Mouse (Mus musculus) olfactory bulb, adult 2 months (tissue): Measurements from ENCODE around the gene Ptpn3. TPM values are rescaled to one million over a fixed set of nuclear protein-coding genes. Genes with fewer than 3 reads are reported as not detected.
A peak's percentile ranks its signal among the peaks of the same experiment; 100 is the strongest.
"Not testable (repeated sequence)": the region's sequence is repeated elsewhere in the genome, so short reads cannot be mapped to it uniquely, and the experiment has no call there.

Source experiments
- H3K27ac ChIP-seq: fragments of 200-500 bp; 2 replicates; pipeline ENCODE4 v1.5.1; 2012; ENCODE audit warnings: low read depth, low read length; ENCODE audit not compliant: insufficient read depth
- H3K4me1 ChIP-seq: fragments of 200-500 bp; 2 replicates; pipeline ENCODE4 v1.6.1; 2012; ENCODE audit warnings: low read length; ENCODE audit not compliant: control insufficient read depth, insufficient read depth
- H3K4me3 ChIP-seq: fragments of 200-500 bp; 2 replicates; pipeline ENCODE4 v1.5.1; 2012; ENCODE audit warnings: mild to moderate bottlenecking, low read depth, low read length, moderate library complexity; ENCODE audit not compliant: insufficient read depth
- CTCF ChIP-seq: fragments of 200-500 bp; IDR thresholded peaks from 2 replicates; pipeline ENCODE4 v1.5.1; 2012; ENCODE audit warnings: low read depth, mild to moderate bottlenecking, low read length, moderate library complexity; ENCODE audit not compliant: insufficient read depth
- POLR2A ChIP-seq: fragments of 200-500 bp; IDR thresholded peaks from 2 replicates; pipeline ENCODE4 v1.6.1; 2012; ENCODE audit warnings: mild to moderate bottlenecking, low read depth, low read length, moderate library complexity; ENCODE audit not compliant: insufficient read depth
- WGBS: fragments of 180-500 bp; shearing (Covaris S2); methylation state at CpG from one replicate; pipeline ENCODE4 v1.1.7; 2018; 5-methylcytosine and 5-hydroxymethylcytosine counted together
- polyA plus RNA-seq: library from polyadenylated mRNA; stranded (reverse); fragments of >200 nt; gene quantifications from 2 replicates; pipeline ENCODE4 v1.2.4, GENCODE M21; 2012; ENCODE audit warnings: low replicate concordance; ENCODE audit not compliant: missing spikeins, insufficient read depth, insufficient read length

Ptpn3 gene
- polyA plus RNA-seq, 1 experiment: not detected

GRCm38 (mm10) chr4:57270991-57271390, 30.6 kb downstream of the Ptpn3 start:
- Histone ChIP-seq H3K27ac (no peak overlapping the region), H3K4me3 (no peak overlapping the region), H3K4me1 (peaks cover 19% of the 10 kb centered on the region)
- TF ChIP-seq CTCF (no peak), POLR2A (no peak)
- WGBS: 78% methylated on average over 8 of the region's 8 CpGs

DNA sequence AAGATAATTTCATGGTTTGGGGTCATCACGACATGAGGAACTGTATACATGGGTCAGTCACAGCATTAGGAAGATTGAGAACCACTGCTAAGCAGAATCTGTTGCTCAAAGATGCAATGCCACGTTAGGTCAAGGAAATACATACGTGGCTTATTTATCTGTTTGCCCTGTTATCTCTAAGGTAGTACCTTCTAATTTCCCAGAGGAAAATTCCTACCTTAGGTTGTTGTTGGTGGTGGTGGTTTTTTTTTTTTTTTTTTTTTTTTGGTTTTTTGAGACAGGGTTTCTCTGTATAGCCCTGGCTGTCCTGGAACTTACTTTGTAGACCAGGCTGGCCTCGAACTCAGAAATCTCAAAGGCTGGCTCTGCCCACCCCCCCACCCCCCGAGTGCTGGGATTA, 31.1 kb downstream of the Ptpn3 start:
- H3K4me1 ChIP-seq: peaks cover 19% of the 10 kb centered on the region
- H3K4me3 ChIP-seq, H3K27ac ChIP-seq: not testable (repeated sequence)
- WGBS: 98% methylated on average over 5 of the region's 5 CpGs

- H3K4me3 ChIP-seq: no peak overlapping the region
- TF ChIP-seq CTCF (no peak), POLR2A (no peak)
- H3K27ac ChIP-seq: no peak overlapping the region
- 91% methylated on average over 10 of the region's 10 CpGs for WGBS
- H3K4me1 ChIP-seq: peaks cover 19% of the 10 kb centered on the region
Observed at GRCm38 (mm10) chr4:57269344-57269743, 32.3 kb downstream of the Ptpn3 start.

GRCm38 (mm10) chr4:57268330-57268729, 33.3 kb downstream of the Ptpn3 start:
- Histone ChIP-seq H3K27ac (0 out of 2 replicates have a peak overlapping the region, but pooled peaks have one; percentile 44), H3K4me1 (peaks cover 15% of the 10 kb centered on the region), H3K4me3 (no peak overlapping the region)
- TF ChIP-seq CTCF (no peak), POLR2A (no peak)
- 90% methylated on average over 8 of the region's 8 CpGs for WGBS

GRCm38 (mm10) chr4:57266389-57266788, 35.2 kb downstream of the Ptpn3 start:
- Histone ChIP-seq H3K4me3 (no peak overlapping the region), H3K4me1 (peaks cover 10% of the 10 kb centered on the region), H3K27ac (no peak overlapping the region)
- 87% methylated on average over 9 of the region's 9 CpGs for WGBS
- no peak for TF ChIP-seq POLR2A
- TF ChIP-seq CTCF: no peak

DNA sequence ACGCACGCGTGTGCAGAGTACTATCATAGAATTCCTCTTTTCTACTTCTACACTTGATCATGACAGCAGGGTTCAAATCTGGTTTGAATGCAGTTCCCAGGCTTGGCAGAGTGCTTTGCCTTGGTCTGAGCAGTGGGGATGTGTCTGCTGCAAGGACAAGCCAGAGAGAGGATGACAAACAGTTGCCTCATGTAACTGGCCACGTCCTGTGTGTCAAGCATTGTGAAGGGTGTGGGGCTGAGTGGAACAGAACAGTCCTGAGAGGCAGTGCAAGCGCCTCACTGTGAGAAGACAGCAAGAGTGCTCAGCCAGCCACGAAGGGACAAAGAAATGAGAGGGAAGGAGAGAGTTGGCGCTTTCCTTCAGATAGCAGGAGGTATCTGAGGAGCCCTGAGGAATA, 37.9 kb downstream of the Ptpn3 start:
- TF ChIP-seq CTCF (no peak), POLR2A (no peak)
- Histone ChIP-seq H3K4me1 (peaks cover 6% of the 10 kb centered on the region), H3K4me3 (no peak overlapping the region), H3K27ac (no peak overlapping the region)
- WGBS: 81% methylated on average over 7 of the region's 7 CpGs

DNA sequence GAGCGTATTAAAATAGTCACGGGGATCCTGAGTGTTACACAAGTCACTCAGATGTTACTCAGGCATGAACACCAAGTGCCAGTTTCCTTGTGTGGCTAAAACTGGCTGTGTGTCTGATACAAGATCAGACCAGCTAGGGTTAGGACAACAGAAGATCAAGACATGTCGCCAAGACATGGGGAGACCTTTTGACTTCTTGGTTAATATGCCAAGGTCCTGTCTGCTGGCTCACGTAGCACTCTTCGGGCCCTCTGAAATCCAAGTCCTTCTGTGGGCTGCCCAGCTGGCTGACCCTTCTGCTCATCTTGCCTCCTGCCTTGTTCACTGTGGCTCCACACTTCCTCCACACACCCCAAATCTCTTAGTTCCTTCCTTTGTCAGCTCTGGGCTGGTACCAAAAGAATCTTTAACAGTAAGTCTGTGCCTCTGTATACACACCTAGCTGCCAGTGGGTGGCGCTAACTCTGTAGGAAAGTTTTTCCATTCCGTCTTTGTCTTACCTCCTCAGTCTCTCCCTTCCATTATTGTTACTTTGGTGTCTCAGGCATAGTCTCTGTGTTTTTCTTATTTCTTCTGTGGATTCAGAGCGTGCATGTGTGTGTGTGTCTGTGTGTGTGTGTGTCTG, 38.5 kb downstream of the Ptpn3 start:
- Histone ChIP-seq H3K27ac (no peak overlapping the region), H3K4me1 (peaks cover 6% of the 10 kb centered on the region), H3K4me3 (no peak overlapping the region)
- TF ChIP-seq POLR2A: no peak
- TF ChIP-seq CTCF: no peak
- WGBS: 79% methylated on average over 8 of the region's 8 CpGs

DNA sequence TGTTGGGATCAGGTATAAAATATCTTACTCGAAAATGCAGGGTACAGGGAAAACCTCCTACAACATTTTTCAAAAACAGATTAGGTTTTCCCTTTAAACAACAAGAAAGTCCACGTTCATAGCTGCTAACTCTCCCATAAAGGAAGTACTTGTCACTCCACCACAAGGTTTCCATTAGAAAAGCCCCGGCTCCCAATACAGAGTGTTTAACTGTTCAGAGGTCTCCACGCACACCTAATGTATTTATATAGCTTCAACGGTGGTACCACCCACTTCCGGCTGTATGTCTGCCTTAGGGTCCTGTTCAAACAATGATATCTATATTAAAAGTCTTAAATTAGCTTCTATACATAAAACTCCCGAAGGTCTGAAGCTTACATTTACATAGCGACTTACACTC, 39.2 kb downstream of the Ptpn3 start:
- H3K27ac ChIP-seq: no peak overlapping the region
- H3K4me3 ChIP-seq: no peak overlapping the region
- 85% methylated on average over 8 of the region's 8 CpGs for WGBS
- TF ChIP-seq POLR2A (no peak), CTCF (no peak)
- peaks cover 9% of the 10 kb centered on the region for H3K4me1 ChIP-seq

GRCm38 (mm10) chr4:57261813-57262212, 39.8 kb downstream of the Ptpn3 start:
- TF ChIP-seq CTCF (no peak), POLR2A (no peak)
- Histone ChIP-seq H3K4me3 (no peak overlapping the region), H3K4me1 (peaks cover 9% of the 10 kb centered on the region), H3K27ac (no peak overlapping the region)
- WGBS: 78% methylated on average over 9 of the region's 9 CpGs
